Mouse (Mus musculus) ovary, adult 10 weeks (tissue): ENCODE results near the gene Trub1. TPM values are rescaled to one million over a fixed set of nuclear protein-coding genes. Genes with fewer than 3 reads are reported as not detected.

Experiments used
- polyA plus RNA-seq: library from polyadenylated mRNA; stranded (reverse); fragments of 350-450 nt; fragmentation: Illumina TruSeq; extraction: RNeasy Lipid Tissue Mini Kit (QIAGEN cat#74804); gene quantifications from one replicate; pipeline ENCODE4 v1.2.3, GENCODE M21; 2014

Trub1 gene
- polyA plus RNA-seq: 20.3 TPM

GRCm38 (mm10) chr19:57452492-57453217 lies at the start of gene Trub1:
TSS of gene Trub1 (plus strand) at chr19:57452912.

Other genes with a start within 250 kb of the Trub1 start
- gene Ablim1, start 138.0 kb upstream of the Trub1 start, polyA plus RNA-seq: 92.9 TPM
- gene Fam160b1, start 92.2 kb upstream of the Trub1 start, polyA plus RNA-seq: 36.9 TPM
- 70.3 TPM for gene Atrnl1, start 158.1 kb downstream of the Trub1 start, polyA plus RNA-seq